Mouse (Mus musculus): ENCODE measurements around the gene Srcap. TPM values are rescaled to one million over a fixed set of nuclear protein-coding genes. Genes with fewer than 3 reads are reported as not detected.

Srcap gene
- polyA plus RNA-seq, 1 experiment from 2014 or later: 59.4 TPM

- Histone ChIP-seq H3K4me2 (ENCODE audit: low read depth, severe bottlenecking) (no peak overlapping the region), H3K27me3 (ENCODE audit: control insufficient read depth, insufficient read depth, low read length) (no peaks in the 10 kb centered on the region), H3K4me3 (ENCODE audit: low read depth, low read length) (no peak overlapping the region), H3K27ac (replicated peaks; ENCODE audit: low read depth, low read length) (no peak overlapping the region), H3K9me3 (ENCODE audit: control insufficient read depth, low read length) (no peaks in the 10 kb centered on the region), H3K36me3 (ENCODE audit: control insufficient read depth, insufficient read depth, low read length) (peaks cover 21% of the 10 kb centered on the region), H3K4me1 (ENCODE audit: control insufficient read depth, insufficient read depth, low read length) (peaks cover 9% of the 10 kb centered on the region; the same call in 1 of the 2 replicates), H3K9ac (ENCODE audit: low read length) (no peak overlapping the region)
- 91% methylated on average over 5 of the region's 5 CpGs for WGBS
- ATAC-seq (ENCODE audit: insufficient number of reproducible peaks, low FRiP score, low TSS enrichment, low read depth) (no peak), DNase-seq (ENCODE audit: low spot score) (no peak)
Observed at GRCm38 (mm10) chr7:127473705-127474104, 38.1 kb upstream of the Srcap start.

DNA sequence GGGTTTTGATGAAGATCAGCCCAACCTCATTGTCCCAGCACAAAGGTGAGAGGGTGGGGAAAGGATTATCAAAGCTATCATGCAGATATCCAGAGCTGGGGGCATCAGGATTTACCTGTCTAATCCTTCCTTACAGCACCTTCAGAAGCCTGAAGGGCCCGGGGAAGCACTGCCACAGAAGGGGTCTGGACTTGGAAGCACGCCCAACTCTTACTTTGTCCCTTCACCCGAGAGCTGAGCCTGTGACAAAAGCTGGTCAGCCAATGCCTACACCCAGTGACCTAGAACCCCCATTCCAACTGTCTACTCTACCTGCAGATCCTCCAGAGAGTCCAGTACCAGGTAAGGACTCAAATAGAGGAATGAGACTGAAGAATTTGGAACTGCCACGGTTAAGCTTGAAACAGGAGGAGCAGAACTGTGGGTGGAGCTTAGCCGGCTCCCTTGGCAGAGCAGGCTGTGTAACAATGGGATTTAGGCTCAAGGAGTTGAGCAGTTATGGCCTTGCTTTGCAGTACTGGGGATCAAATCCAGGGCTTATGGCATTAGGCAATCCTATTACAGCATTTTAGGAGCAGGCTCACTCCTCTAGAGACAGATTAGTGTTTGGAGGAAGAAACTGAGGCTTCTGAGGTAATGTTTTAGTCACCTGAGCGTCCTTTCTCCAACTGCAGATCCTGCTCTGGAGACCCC lies 37.3 kb upstream of the Srcap start:
- no peaks in the 10 kb centered on the region for H3K27me3 ChIP-seq (ENCODE audit: control insufficient read depth, insufficient read depth, low read length)
- no peak overlapping the region for H3K27ac ChIP-seq (replicated peaks; ENCODE audit: low read depth, low read length)
- H3K36me3 ChIP-seq (ENCODE audit: control insufficient read depth, insufficient read depth, low read length): peaks cover 21% of the 10 kb centered on the region
- no peak for ATAC-seq (ENCODE audit: insufficient number of reproducible peaks, low FRiP score, low TSS enrichment, low read depth)
- no peak overlapping the region for H3K9ac ChIP-seq (ENCODE audit: low read length)
- H3K4me3 ChIP-seq (ENCODE audit: low read depth, low read length): no peak overlapping the region
- H3K9me3 ChIP-seq (ENCODE audit: control insufficient read depth, low read length): no peaks in the 10 kb centered on the region
- DNase-seq (ENCODE audit: low spot score): no peak
- H3K4me2 ChIP-seq (ENCODE audit: low read depth, severe bottlenecking): no peak overlapping the region
- 86% methylated on average over 6 of the region's 6 CpGs for WGBS
- peaks cover 9% of the 10 kb centered on the region; the same call in 1 of the 2 replicates for H3K4me1 ChIP-seq (ENCODE audit: control insufficient read depth, insufficient read depth, low read length)

DNA sequence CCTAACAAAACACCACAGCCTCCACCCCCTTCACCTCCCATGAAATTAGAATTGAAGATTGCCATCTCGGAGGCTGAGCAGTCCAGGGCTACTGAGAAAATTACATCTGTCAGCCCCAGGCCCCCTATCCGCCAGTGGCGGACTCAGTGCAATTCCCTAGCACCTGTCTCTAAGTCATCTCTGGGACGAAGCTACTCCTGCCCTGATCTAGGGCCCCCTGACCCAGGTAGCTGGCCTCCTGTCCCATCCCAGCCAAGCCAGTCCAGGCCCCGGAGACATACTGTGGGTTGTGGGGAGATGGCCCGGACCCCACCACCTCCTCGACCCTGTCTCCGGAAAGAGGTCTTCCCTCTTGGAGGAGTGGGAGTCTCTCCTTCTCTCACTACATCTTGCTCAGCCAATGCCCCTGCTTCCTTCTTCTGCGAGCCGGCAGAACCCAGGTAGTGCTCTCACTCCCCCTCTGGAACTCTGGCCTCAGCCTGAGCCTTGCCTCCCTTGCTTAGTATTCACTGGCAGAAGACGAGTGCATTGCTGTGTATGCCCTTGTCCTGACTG lies 36.5 kb upstream of the Srcap start:
- DNase-seq (ENCODE audit: low spot score) (no peak), ATAC-seq (ENCODE audit: insufficient number of reproducible peaks, low FRiP score, low TSS enrichment, low read depth) (no peak)
- H3K27ac ChIP-seq (replicated peaks; ENCODE audit: low read depth, low read length): no peak overlapping the region
- no peaks in the 10 kb centered on the region for H3K9me3 ChIP-seq (ENCODE audit: control insufficient read depth, low read length)
- H3K4me2 ChIP-seq (ENCODE audit: low read depth, severe bottlenecking): no peak overlapping the region
- 95% methylated on average over 11 of the region's 11 CpGs for WGBS
- no peak overlapping the region for H3K9ac ChIP-seq (ENCODE audit: low read length)
- 0 out of 2 replicates have a peak overlapping the region, but pooled peaks have one; percentile 6 for H3K4me3 ChIP-seq (ENCODE audit: low read depth, low read length)
- peaks cover 21% of the 10 kb centered on the region for H3K36me3 ChIP-seq (ENCODE audit: control insufficient read depth, insufficient read depth, low read length)
- no peaks in the 10 kb centered on the region for H3K27me3 ChIP-seq (ENCODE audit: control insufficient read depth, insufficient read depth, low read length)
- peaks cover 16% of the 10 kb centered on the region for H3K4me1 ChIP-seq (ENCODE audit: control insufficient read depth, insufficient read depth, low read length)

- Histone ChIP-seq H3K4me2 (ENCODE audit: low read depth, severe bottlenecking) (no peak overlapping the region), H3K9ac (ENCODE audit: low read length) (no peak overlapping the region), H3K36me3 (ENCODE audit: control insufficient read depth, insufficient read depth, low read length) (peaks cover 24% of the 10 kb centered on the region), H3K27me3 (ENCODE audit: control insufficient read depth, insufficient read depth, low read length) (no peaks in the 10 kb centered on the region), H3K4me1 (ENCODE audit: control insufficient read depth, insufficient read depth, low read length) (peaks cover 23% of the 10 kb centered on the region), H3K4me3 (ENCODE audit: low read depth, low read length) (no peak overlapping the region), H3K27ac (replicated peaks; ENCODE audit: low read depth, low read length) (no peak overlapping the region), H3K9me3 (ENCODE audit: control insufficient read depth, low read length) (no peaks in the 10 kb centered on the region)
- no peak for ATAC-seq (ENCODE audit: insufficient number of reproducible peaks, low FRiP score, low TSS enrichment, low read depth)
- WGBS: 94% methylated on average over 11 of the region's 11 CpGs
- DNase-seq (ENCODE audit: low spot score): no peak
Observed at GRCm38 (mm10) chr7:127476336-127476735, 35.4 kb upstream of the Srcap start.

- DNase-seq (ENCODE audit: low spot score) (no peak), ATAC-seq (ENCODE audit: insufficient number of reproducible peaks, low FRiP score, low TSS enrichment, low read depth) (no peak)
- 76% methylated on average over 4 of the region's 4 CpGs for WGBS
- Histone ChIP-seq H3K4me1 (ENCODE audit: control insufficient read depth, insufficient read depth, low read length) (peaks cover 23% of the 10 kb centered on the region), H3K9ac (ENCODE audit: low read length) (no peak overlapping the region; the same call in 1 of the 2 replicates), H3K27me3 (ENCODE audit: control insufficient read depth, insufficient read depth, low read length) (no peaks in the 10 kb centered on the region), H3K4me2 (ENCODE audit: low read depth, severe bottlenecking) (peak overlapping the region; percentile 49), H3K4me3 (ENCODE audit: low read depth, low read length) (peak overlapping the region; percentile 99), H3K36me3 (ENCODE audit: control insufficient read depth, insufficient read depth, low read length) (peaks cover 24% of the 10 kb centered on the region), H3K27ac (replicated peaks; ENCODE audit: low read depth, low read length) (no peak overlapping the region), H3K9me3 (ENCODE audit: control insufficient read depth, low read length) (no peaks in the 10 kb centered on the region)
Observed at GRCm38 (mm10) chr7:127476855-127477254, 34.9 kb upstream of the Srcap start.

- WGBS: 0% methylated on average over 50 of the region's 50 CpGs
- H3K4me3 ChIP-seq (ENCODE audit: low read depth, low read length): peak overlapping the region; percentile 99
- no peaks in the 10 kb centered on the region for H3K9me3 ChIP-seq (ENCODE audit: control insufficient read depth, low read length)
- H3K4me2 ChIP-seq (ENCODE audit: low read depth, severe bottlenecking): peak overlapping the region; percentile 98
- H3K27me3 ChIP-seq (ENCODE audit: control insufficient read depth, insufficient read depth, low read length): no peaks in the 10 kb centered on the region
- peak overlapping the region; percentile 92 for H3K27ac ChIP-seq (replicated peaks; ENCODE audit: low read depth, low read length)
- DNase-seq (ENCODE audit: low spot score): peak; percentile 100
- peaks cover 19% of the 10 kb centered on the region for H3K4me1 ChIP-seq (ENCODE audit: control insufficient read depth, insufficient read depth, low read length)
- peaks cover 29% of the 10 kb centered on the region for H3K36me3 ChIP-seq (ENCODE audit: control insufficient read depth, insufficient read depth, low read length)
- ATAC-seq (ENCODE audit: insufficient number of reproducible peaks, low FRiP score, low TSS enrichment, low read depth): peak; percentile 93
- H3K9ac ChIP-seq (ENCODE audit: low read length): peak overlapping the region; percentile 90
Observed at GRCm38 (mm10) chr7:127477687-127478634, 33.8 kb upstream of the Srcap start.

GRCm38 (mm10) chr7:127478635-127479317 lies 33.0 kb upstream of the Srcap start, which contains the start of gene Fbrs:
Fbrs (plus strand) TSS chr7:127479199.
- ATAC-seq (ENCODE audit: insufficient number of reproducible peaks, low FRiP score, low TSS enrichment, low read depth): peak; percentile 79
- peak within 1 kb of the TSS; percentile 99 for H3K4me3 ChIP-seq (ENCODE audit: low read depth, low read length)
- H3K9me3 ChIP-seq (ENCODE audit: control insufficient read depth, low read length): no peaks in the 10 kb centered on the region
- peak; percentile 91 for DNase-seq (ENCODE audit: low spot score)
- H3K4me1 ChIP-seq (ENCODE audit: control insufficient read depth, insufficient read depth, low read length): peaks cover 19% of the 10 kb centered on the region
- peak within 1 kb of the TSS; percentile 92 for H3K27ac ChIP-seq (replicated peaks; ENCODE audit: low read depth, low read length)
- no peaks in the 10 kb centered on the region for H3K27me3 ChIP-seq (ENCODE audit: control insufficient read depth, insufficient read depth, low read length)
- H3K9ac ChIP-seq (ENCODE audit: low read length): peak within 1 kb of the TSS; percentile 90
- H3K36me3 ChIP-seq (ENCODE audit: control insufficient read depth, insufficient read depth, low read length): peaks cover 28% of the 10 kb centered on the region
- peak within 1 kb of the TSS; percentile 98 for H3K4me2 ChIP-seq (ENCODE audit: low read depth, severe bottlenecking)
- under 1% methylated on average over 61 of the region's 62 CpGs for WGBS
